Mouse (Mus musculus) cerebellum, adult 2 months (tissue): Measurements from ENCODE around the gene Wdfy4.

Experiments used
- CTCF ChIP-seq: fragments of 200-500 bp; IDR thresholded peaks from 2 replicates; pipeline ENCODE4 v1.5.1; 2011; ENCODE audit warnings: low read depth, mild to moderate bottlenecking, control low read depth, low read length, moderate library complexity, borderline replicate concordance; ENCODE audit not compliant: insufficient read depth
- POLR2A ChIP-seq: fragments of 200-500 bp; IDR thresholded peaks from 2 replicates; pipeline ENCODE4 v1.6.1; 2011; ENCODE audit warnings: low read length, control low read depth, borderline replicate concordance; ENCODE audit not compliant: insufficient read depth

- TF ChIP-seq POLR2A (no peak), CTCF (no peak)
Measured at GRCm38 (mm10) chr14:33216343-33217208, 31.3 kb upstream of the Wdfy4 start.
